Mouse (Mus musculus): ENCODE measurements around the gene Slc9a3r1. TPM values are rescaled to one million over a fixed set of nuclear protein-coding genes. Genes with fewer than 3 reads are reported as not detected.

The Slc9a3r1 gene
- polyA plus RNA-seq, 1 experiment from 2014 or later: 46.6 TPM

- no peak for ATAC-seq (ENCODE audit: low FRiP score, low TSS enrichment)
- Histone ChIP-seq H3K9ac (replicated peaks; ENCODE audit: low read length) (no peak overlapping the region), H3K9me3 (ENCODE audit: control insufficient read depth, low read length) (no peaks in the 10 kb centered on the region), H3K27me3 (ENCODE audit: control insufficient read depth, insufficient read depth, low read length) (peaks cover 44% of the 10 kb centered on the region), H3K4me1 (ENCODE audit: control insufficient read depth, insufficient read depth, low read length) (peaks cover 14% of the 10 kb centered on the region), H3K4me2 (ENCODE audit: low read length) (no peak overlapping the region), H3K27ac (replicated peaks; ENCODE audit: low read depth, low read length) (no peak overlapping the region), H3K36me3 (ENCODE audit: control insufficient read depth, insufficient read depth, low read length) (no peaks in the 10 kb centered on the region), H3K4me3 (replicated peaks; ENCODE audit: low read depth, low read length) (no peak overlapping the region)
- WGBS: 30% methylated on average over 10 of the region's 10 CpGs
- DNase-seq: peak; percentile 80
Measured at GRCm38 (mm10) chr11:115160883-115161577, 2.1 kb upstream of the Slc9a3r1 start.

- no peak overlapping the region for H3K9ac ChIP-seq (replicated peaks; ENCODE audit: low read length)
- peaks cover 44% of the 10 kb centered on the region for H3K27me3 ChIP-seq (ENCODE audit: control insufficient read depth, insufficient read depth, low read length)
- H3K4me3 ChIP-seq (replicated peaks; ENCODE audit: low read depth, low read length): no peak overlapping the region
- H3K36me3 ChIP-seq (ENCODE audit: control insufficient read depth, insufficient read depth, low read length): no peaks in the 10 kb centered on the region
- H3K27ac ChIP-seq (replicated peaks; ENCODE audit: low read depth, low read length): no peak overlapping the region
- ATAC-seq (ENCODE audit: low FRiP score, low TSS enrichment): no peak
- no peaks in the 10 kb centered on the region for H3K9me3 ChIP-seq (ENCODE audit: control insufficient read depth, low read length)
- DNase-seq: no peak
- WGBS: 63% methylated on average over 9 of the region's 9 CpGs
- no peak overlapping the region for H3K4me2 ChIP-seq (ENCODE audit: low read length)
- H3K4me1 ChIP-seq (ENCODE audit: control insufficient read depth, insufficient read depth, low read length): peaks cover 14% of the 10 kb centered on the region
Measured at GRCm38 (mm10) chr11:115161578-115162204, 1.4 kb upstream of the Slc9a3r1 start.

GRCm38 (mm10) chr11:115162205-115162601 lies 938 bp upstream of the Slc9a3r1 start:
- no peak overlapping the region for H3K9ac ChIP-seq (replicated peaks; ENCODE audit: low read length)
- H3K36me3 ChIP-seq (ENCODE audit: control insufficient read depth, insufficient read depth, low read length): no peaks in the 10 kb centered on the region
- no peak overlapping the region for H3K4me3 ChIP-seq (replicated peaks; ENCODE audit: low read depth, low read length)
- DNase-seq (no peak), ATAC-seq (ENCODE audit: low FRiP score, low TSS enrichment) (no peak)
- peak overlapping the region; percentile 70 for H3K4me2 ChIP-seq (ENCODE audit: low read length)
- WGBS: 22% methylated on average over 9 of the region's 9 CpGs
- peaks cover 14% of the 10 kb centered on the region for H3K4me1 ChIP-seq (ENCODE audit: control insufficient read depth, insufficient read depth, low read length)
- H3K27ac ChIP-seq (replicated peaks; ENCODE audit: low read depth, low read length): no peak overlapping the region
- peaks cover 44% of the 10 kb centered on the region for H3K27me3 ChIP-seq (ENCODE audit: control insufficient read depth, insufficient read depth, low read length)
- no peaks in the 10 kb centered on the region for H3K9me3 ChIP-seq (ENCODE audit: control insufficient read depth, low read length)

GRCm38 (mm10) chr11:115163568-115164150 lies 518 bp downstream of the Slc9a3r1 start:
- peak overlapping the region; percentile 48 for H3K4me3 ChIP-seq (replicated peaks; ENCODE audit: low read depth, low read length)
- no peaks in the 10 kb centered on the region for H3K9me3 ChIP-seq (ENCODE audit: control insufficient read depth, low read length)
- no peaks in the 10 kb centered on the region for H3K36me3 ChIP-seq (ENCODE audit: control insufficient read depth, insufficient read depth, low read length)
- H3K4me2 ChIP-seq (ENCODE audit: low read length): peak overlapping the region; percentile 70
- peak overlapping the region; percentile 45 for H3K9ac ChIP-seq (replicated peaks; ENCODE audit: low read length)
- DNase-seq (peak; percentile 76), ATAC-seq (ENCODE audit: low FRiP score, low TSS enrichment) (0 out of 2 replicates have a peak, but pooled peaks have one; percentile 21)
- no peak overlapping the region for H3K27ac ChIP-seq (replicated peaks; ENCODE audit: low read depth, low read length)
- WGBS: under 1% methylated on average over 47 of the region's 47 CpGs
- H3K4me1 ChIP-seq (ENCODE audit: control insufficient read depth, insufficient read depth, low read length): peaks cover 14% of the 10 kb centered on the region
- peaks cover 44% of the 10 kb centered on the region for H3K27me3 ChIP-seq (ENCODE audit: control insufficient read depth, insufficient read depth, low read length)

- Histone ChIP-seq H3K27me3 (ENCODE audit: control insufficient read depth, insufficient read depth, low read length) (peaks cover 44% of the 10 kb centered on the region), H3K4me1 (ENCODE audit: control insufficient read depth, insufficient read depth, low read length) (peaks cover 14% of the 10 kb centered on the region), H3K27ac (replicated peaks; ENCODE audit: low read depth, low read length) (no peak overlapping the region), H3K9ac (replicated peaks; ENCODE audit: low read length) (no peak overlapping the region; the same call in 1 of the 2 replicates), H3K9me3 (ENCODE audit: control insufficient read depth, low read length) (no peaks in the 10 kb centered on the region), H3K36me3 (ENCODE audit: control insufficient read depth, insufficient read depth, low read length) (no peaks in the 10 kb centered on the region), H3K4me3 (replicated peaks; ENCODE audit: low read depth, low read length) (peak overlapping the region; percentile 48), H3K4me2 (ENCODE audit: low read length) (peak overlapping the region; percentile 70)
- under 1% methylated on average over 14 of the region's 14 CpGs for WGBS
- ATAC-seq (ENCODE audit: low FRiP score, low TSS enrichment) (no peak), DNase-seq (no peak)
Measured at GRCm38 (mm10) chr11:115164341-115164975, 1.3 kb downstream of the Slc9a3r1 start.

GRCm38 (mm10) chr11:115164976-115165374 lies 1.8 kb downstream of the Slc9a3r1 start:
- Histone ChIP-seq H3K4me2 (ENCODE audit: low read length) (peak overlapping the region; percentile 70), H3K27ac (replicated peaks; ENCODE audit: low read depth, low read length) (no peak overlapping the region)

GRCm38 (mm10) chr11:115166776-115167175 lies 3.6 kb downstream of the Slc9a3r1 start:
- no peaks in the 10 kb centered on the region for H3K36me3 ChIP-seq (ENCODE audit: control insufficient read depth, insufficient read depth, low read length)
- H3K4me3 ChIP-seq (replicated peaks; ENCODE audit: low read depth, low read length): no peak overlapping the region
- no peak overlapping the region for H3K9ac ChIP-seq (replicated peaks; ENCODE audit: low read length)
- peaks cover 14% of the 10 kb centered on the region for H3K4me1 ChIP-seq (ENCODE audit: control insufficient read depth, insufficient read depth, low read length)
- no peaks in the 10 kb centered on the region for H3K9me3 ChIP-seq (ENCODE audit: control insufficient read depth, low read length)
- H3K27ac ChIP-seq (replicated peaks; ENCODE audit: low read depth, low read length): no peak overlapping the region
- no peak overlapping the region for H3K4me2 ChIP-seq (ENCODE audit: low read length)
- no peak for DNase-seq
- 98% methylated on average over 3 of the region's 3 CpGs for WGBS
- ATAC-seq (ENCODE audit: low FRiP score, low TSS enrichment): no peak
- H3K27me3 ChIP-seq (ENCODE audit: control insufficient read depth, insufficient read depth, low read length): peaks cover 36% of the 10 kb centered on the region

More at GRCm38 (mm10) chr11:115164976-115165374, 1.8 kb downstream of the Slc9a3r1 start:
- WGBS: under 1% methylated on average over 9 of the region's 9 CpGs
- peaks cover 44% of the 10 kb centered on the region for H3K27me3 ChIP-seq (ENCODE audit: control insufficient read depth, insufficient read depth, low read length)
- no peak for ATAC-seq (ENCODE audit: low FRiP score, low TSS enrichment)
- H3K4me1 ChIP-seq (ENCODE audit: control insufficient read depth, insufficient read depth, low read length): peaks cover 14% of the 10 kb centered on the region
- no peaks in the 10 kb centered on the region for H3K9me3 ChIP-seq (ENCODE audit: control insufficient read depth, low read length)
- peak overlapping the region; percentile 48 for H3K4me3 ChIP-seq (replicated peaks; ENCODE audit: low read depth, low read length)
- no peaks in the 10 kb centered on the region for H3K36me3 ChIP-seq (ENCODE audit: control insufficient read depth, insufficient read depth, low read length)
- no peak overlapping the region for H3K9ac ChIP-seq (replicated peaks; ENCODE audit: low read length)
- no peak for DNase-seq

GRCm38 (mm10) chr11:115167631-115168249 lies 4.6 kb downstream of the Slc9a3r1 start:
- Histone ChIP-seq H3K9me3 (ENCODE audit: control insufficient read depth, low read length) (no peaks in the 10 kb centered on the region), H3K4me1 (ENCODE audit: control insufficient read depth, insufficient read depth, low read length) (peaks cover 21% of the 10 kb centered on the region), H3K9ac (replicated peaks; ENCODE audit: low read length) (no peak overlapping the region), H3K27ac (replicated peaks; ENCODE audit: low read depth, low read length) (no peak overlapping the region), H3K27me3 (ENCODE audit: control insufficient read depth, insufficient read depth, low read length) (peaks cover 27% of the 10 kb centered on the region), H3K36me3 (ENCODE audit: control insufficient read depth, insufficient read depth, low read length) (no peaks in the 10 kb centered on the region), H3K4me2 (ENCODE audit: low read length) (no peak overlapping the region), H3K4me3 (replicated peaks; ENCODE audit: low read depth, low read length) (no peak overlapping the region)
- no peak for DNase-seq
- 88% methylated on average over 8 of the region's 8 CpGs for WGBS
- ATAC-seq (ENCODE audit: low FRiP score, low TSS enrichment): no peak

Measured in midbrain, embryonic 14.5 days (tissue).